Mouse (Mus musculus): Measurements from ENCODE around the gene Apbb2. TPM values are rescaled to one million over a fixed set of nuclear protein-coding genes. Genes with fewer than 3 reads are reported as not detected.

Apbb2 gene
- polyA plus RNA-seq, 1 experiment from 2014 or later = 39.5 TPM

DNA sequence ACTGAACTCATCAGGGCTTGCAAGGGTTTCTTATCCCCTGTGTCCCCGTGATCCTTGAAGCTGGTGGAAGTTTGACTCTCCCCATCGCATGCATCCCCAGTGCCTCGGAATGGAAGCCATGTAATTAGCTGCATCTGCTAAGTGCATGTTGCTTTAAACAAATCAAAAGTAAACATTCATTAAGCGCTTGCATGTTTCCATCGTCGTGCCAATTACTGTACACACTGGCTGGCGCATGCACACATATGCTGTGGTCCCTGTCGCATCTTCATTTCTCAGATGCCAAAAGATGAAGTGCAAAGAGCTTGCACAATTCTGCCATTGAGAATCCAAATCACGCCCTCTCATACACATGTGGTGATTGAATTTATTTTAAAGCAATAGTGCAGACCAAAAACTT lies 257.8 kb downstream of the Apbb2 start:
- Histone ChIP-seq H3K4me2 (replicated peaks; ENCODE audit: low read depth, low read length) (no peak overlapping the region), H3K4me1 (ENCODE audit: control insufficient read depth, insufficient read depth, low read length) (no peaks in the 10 kb centered on the region), H3K27me3 (ENCODE audit: control insufficient read depth, insufficient read depth, low read length) (no peaks in the 10 kb centered on the region), H3K9me3 (ENCODE audit: control insufficient read depth, low read depth, low read length) (no peaks in the 10 kb centered on the region), H3K4me3 (ENCODE audit: low read depth, low read length) (no peak overlapping the region), H3K36me3 (ENCODE audit: control insufficient read depth, insufficient read depth, low read length) (no peaks in the 10 kb centered on the region), H3K27ac (ENCODE audit: low read length) (no peak overlapping the region), H3K9ac (replicated peaks; ENCODE audit: low read depth, low read length) (no peak overlapping the region)
- ATAC-seq (ENCODE audit: insufficient number of reproducible peaks, insufficient read depth, low FRiP score, low read depth) = no peak
- 85% methylated on average over 9 of the region's 9 CpGs for WGBS

DNA sequence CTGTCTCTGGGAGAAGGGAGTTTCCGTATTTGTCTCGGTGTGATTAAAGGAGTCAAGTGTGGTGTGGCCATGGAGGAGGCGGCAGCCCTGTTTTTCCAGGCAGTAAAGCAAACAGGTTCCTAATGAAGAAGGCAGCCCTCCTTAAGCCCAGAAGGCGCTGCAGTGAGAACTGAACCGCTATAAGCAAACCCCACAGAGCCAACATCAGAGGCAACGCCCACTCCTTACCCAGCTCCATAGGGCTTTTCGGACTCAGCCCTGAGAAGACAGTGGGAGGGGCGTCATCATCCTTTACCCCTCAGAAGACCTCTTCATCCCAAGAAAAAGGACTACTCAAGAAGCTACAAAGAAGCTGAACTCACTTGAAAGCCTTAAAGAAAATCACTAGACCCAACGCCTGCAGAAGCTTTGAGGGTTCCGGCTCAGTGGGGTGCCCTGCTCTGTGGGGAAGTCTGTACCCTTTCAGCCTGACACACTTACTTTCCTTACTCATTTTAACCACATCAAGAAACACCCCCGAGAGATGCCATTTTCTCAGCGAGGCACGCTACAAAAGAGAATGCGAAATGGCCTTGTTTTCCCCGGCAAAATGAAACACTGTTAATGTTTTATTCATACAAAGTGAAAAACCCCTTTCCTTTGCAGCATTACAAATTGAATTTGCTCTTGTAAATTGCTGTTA lies 258.7 kb downstream of the Apbb2 start:
- ATAC-seq (ENCODE audit: insufficient number of reproducible peaks, insufficient read depth, low FRiP score, low read depth) = no peak
- Histone ChIP-seq H3K9me3 (ENCODE audit: control insufficient read depth, low read depth, low read length) (no peaks in the 10 kb centered on the region), H3K9ac (replicated peaks; ENCODE audit: low read depth, low read length) (no peak overlapping the region), H3K4me3 (ENCODE audit: low read depth, low read length) (no peak overlapping the region), H3K27ac (ENCODE audit: low read length) (no peak overlapping the region), H3K27me3 (ENCODE audit: control insufficient read depth, insufficient read depth, low read length) (no peaks in the 10 kb centered on the region), H3K4me2 (replicated peaks; ENCODE audit: low read depth, low read length) (no peak overlapping the region), H3K36me3 (ENCODE audit: control insufficient read depth, insufficient read depth, low read length) (no peaks in the 10 kb centered on the region), H3K4me1 (ENCODE audit: control insufficient read depth, insufficient read depth, low read length) (no peaks in the 10 kb centered on the region)
- 86% methylated on average over 15 of the region's 15 CpGs for WGBS

DNA sequence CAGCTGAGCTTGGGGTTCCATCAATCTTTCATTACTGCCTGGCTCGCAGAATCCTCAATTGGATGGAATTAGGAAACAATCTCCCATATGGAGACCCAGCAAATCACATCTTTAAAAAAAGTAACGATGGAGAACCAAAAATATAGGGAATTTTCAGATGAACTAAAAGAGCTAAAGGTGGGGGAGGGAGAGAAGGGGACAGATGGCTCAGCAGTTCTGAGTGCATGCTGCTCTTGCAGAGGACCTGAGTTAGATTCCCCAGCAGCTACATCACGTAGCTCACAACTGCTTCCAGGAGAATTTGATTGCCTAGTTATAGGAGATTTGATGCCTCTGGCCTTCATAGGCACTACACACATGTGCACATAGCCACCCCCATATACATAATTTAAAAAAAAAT lies 263.4 kb downstream of the Apbb2 start:
- Histone ChIP-seq H3K4me3 (ENCODE audit: low read depth, low read length) (no peak overlapping the region), H3K9me3 (ENCODE audit: control insufficient read depth, low read depth, low read length) (no peaks in the 10 kb centered on the region), H3K27ac (ENCODE audit: low read length) (no peak overlapping the region), H3K4me1 (ENCODE audit: control insufficient read depth, insufficient read depth, low read length) (no peaks in the 10 kb centered on the region), H3K9ac (replicated peaks; ENCODE audit: low read depth, low read length) (no peak overlapping the region), H3K36me3 (ENCODE audit: control insufficient read depth, insufficient read depth, low read length) (no peaks in the 10 kb centered on the region), H3K4me2 (replicated peaks; ENCODE audit: low read depth, low read length) (no peak overlapping the region), H3K27me3 (ENCODE audit: control insufficient read depth, insufficient read depth, low read length) (no peaks in the 10 kb centered on the region)
- 84% methylated on average over 3 of the region's 3 CpGs for WGBS
- no peak for ATAC-seq (ENCODE audit: insufficient number of reproducible peaks, insufficient read depth, low FRiP score, low read depth)

DNA sequence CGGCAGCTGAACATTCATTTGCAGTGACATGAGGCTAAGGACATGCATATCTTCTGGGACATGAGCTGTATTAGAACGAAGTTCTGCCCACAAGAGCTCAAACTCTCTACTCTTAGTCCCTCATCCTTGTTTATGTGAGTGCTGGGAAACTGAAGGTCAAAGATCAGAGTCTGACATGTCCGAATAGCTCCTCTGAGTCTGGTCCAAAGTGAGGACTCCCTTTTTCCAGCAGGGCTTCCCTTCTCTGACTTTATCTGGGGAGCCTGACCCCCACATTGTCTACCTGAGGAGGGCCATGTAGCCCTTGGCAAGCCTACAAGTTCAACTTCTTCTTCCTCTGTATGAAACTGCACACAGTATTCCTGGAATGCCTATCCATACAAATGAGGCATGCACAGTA lies 264.7 kb downstream of the Apbb2 start:
- WGBS = 57% methylated on average over 3 of the region's 3 CpGs
- H3K9me3 ChIP-seq (ENCODE audit: control insufficient read depth, low read depth, low read length) = no peaks in the 10 kb centered on the region
- H3K36me3 ChIP-seq (ENCODE audit: control insufficient read depth, insufficient read depth, low read length) = no peaks in the 10 kb centered on the region

DNA sequence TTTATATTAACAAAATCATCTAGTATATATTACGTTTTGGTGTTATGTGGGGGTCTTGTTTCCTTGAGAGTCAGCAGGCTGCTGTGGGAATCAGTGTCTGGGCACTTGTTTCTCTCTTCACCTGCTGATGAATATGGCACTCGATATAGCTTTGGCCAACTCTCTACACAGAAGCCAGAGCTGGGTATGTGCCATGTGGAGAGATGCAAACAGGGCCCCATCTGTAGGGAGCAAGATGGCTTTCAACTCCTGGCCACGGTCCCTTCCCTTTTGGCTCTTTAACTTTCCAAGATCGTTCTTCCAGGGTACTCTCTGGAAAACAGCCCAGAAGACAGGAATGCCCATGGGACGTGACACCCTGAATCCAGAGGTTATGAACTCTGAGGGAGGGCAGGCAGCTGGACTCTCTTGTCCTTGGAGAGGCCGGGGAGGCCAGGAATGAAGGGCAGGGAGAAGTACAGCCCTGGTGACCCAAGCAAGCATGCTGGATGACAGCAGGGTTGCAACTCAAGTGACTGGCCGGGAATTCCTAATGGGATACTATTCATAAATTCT lies 266.7 kb downstream of the Apbb2 start:
- Histone ChIP-seq H3K4me1 (ENCODE audit: control insufficient read depth, insufficient read depth, low read length) (no peaks in the 10 kb centered on the region), H3K36me3 (ENCODE audit: control insufficient read depth, insufficient read depth, low read length) (no peaks in the 10 kb centered on the region), H3K9me3 (ENCODE audit: control insufficient read depth, low read depth, low read length) (no peaks in the 10 kb centered on the region), H3K4me2 (replicated peaks; ENCODE audit: low read depth, low read length) (no peak overlapping the region), H3K27ac (ENCODE audit: low read length) (no peak overlapping the region), H3K4me3 (ENCODE audit: low read depth, low read length) (no peak overlapping the region), H3K9ac (replicated peaks; ENCODE audit: low read depth, low read length) (no peak overlapping the region), H3K27me3 (ENCODE audit: control insufficient read depth, insufficient read depth, low read length) (no peaks in the 10 kb centered on the region)
- no peak for ATAC-seq (ENCODE audit: insufficient number of reproducible peaks, insufficient read depth, low FRiP score, low read depth)
- 88% methylated on average over 7 of the region's 7 CpGs for WGBS

More for the DNA sequence above, 264.7 kb downstream of the Apbb2 start:
- Histone ChIP-seq H3K27me3 (ENCODE audit: control insufficient read depth, insufficient read depth, low read length) (no peaks in the 10 kb centered on the region), H3K4me1 (ENCODE audit: control insufficient read depth, insufficient read depth, low read length) (no peaks in the 10 kb centered on the region), H3K27ac (ENCODE audit: low read length) (no peak overlapping the region), H3K4me3 (ENCODE audit: low read depth, low read length) (no peak overlapping the region), H3K4me2 (replicated peaks; ENCODE audit: low read depth, low read length) (no peak overlapping the region), H3K9ac (replicated peaks; ENCODE audit: low read depth, low read length) (no peak overlapping the region)
- ATAC-seq (ENCODE audit: insufficient number of reproducible peaks, insufficient read depth, low FRiP score, low read depth) = no peak

DNA sequence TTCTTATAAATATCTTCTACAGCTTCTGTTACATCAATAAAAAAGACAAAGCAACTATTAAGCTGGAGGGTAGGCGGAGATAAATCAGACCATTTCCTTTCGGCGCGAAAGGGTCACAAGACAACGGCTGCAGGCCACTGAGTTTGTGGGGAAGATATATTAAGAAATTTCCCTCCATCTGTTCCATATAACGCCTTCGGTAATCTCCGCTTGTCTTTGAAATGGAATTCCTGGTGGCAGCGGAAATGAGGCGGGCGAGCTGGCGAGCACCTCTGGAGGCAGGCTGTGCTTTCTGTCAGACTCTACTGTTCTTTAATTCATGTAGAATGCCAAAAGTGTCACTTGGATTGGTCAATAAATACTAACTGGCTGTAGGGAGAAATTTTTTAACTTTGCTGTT lies 267.5 kb downstream of the Apbb2 start:
- 54% methylated on average over 12 of the region's 12 CpGs for WGBS
- no peak for ATAC-seq (ENCODE audit: insufficient number of reproducible peaks, insufficient read depth, low FRiP score, low read depth)
- H3K27ac ChIP-seq (ENCODE audit: low read length) = no peak overlapping the region
- H3K4me3 ChIP-seq (ENCODE audit: low read depth, low read length) = no peak overlapping the region
- no peaks in the 10 kb centered on the region for H3K27me3 ChIP-seq (ENCODE audit: control insufficient read depth, insufficient read depth, low read length)
- no peaks in the 10 kb centered on the region for H3K36me3 ChIP-seq (ENCODE audit: control insufficient read depth, insufficient read depth, low read length)
- no peak overlapping the region for H3K4me2 ChIP-seq (replicated peaks; ENCODE audit: low read depth, low read length)
- H3K4me1 ChIP-seq (ENCODE audit: control insufficient read depth, insufficient read depth, low read length) = no peaks in the 10 kb centered on the region
- H3K9me3 ChIP-seq (ENCODE audit: control insufficient read depth, low read depth, low read length) = no peaks in the 10 kb centered on the region
- no peak overlapping the region for H3K9ac ChIP-seq (replicated peaks; ENCODE audit: low read depth, low read length)

DNA sequence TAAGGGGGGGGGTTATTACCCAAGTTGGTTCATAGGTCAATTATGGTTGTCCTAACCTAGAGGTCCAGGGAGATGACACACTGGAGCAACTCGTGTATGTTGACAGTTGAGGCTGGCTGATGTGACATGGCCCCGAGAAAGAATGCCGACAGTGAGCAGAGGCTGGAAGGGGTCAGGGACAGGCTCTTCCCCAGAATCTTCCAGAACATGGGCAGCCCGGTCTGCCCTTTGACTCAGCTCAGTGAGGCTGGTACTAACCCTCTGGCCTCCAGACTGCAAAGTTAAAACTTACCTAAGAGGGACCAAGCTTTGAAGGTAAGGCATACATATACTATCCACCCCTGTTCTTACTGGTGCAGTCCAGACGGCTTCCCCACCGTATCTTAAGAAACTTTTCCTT lies 268.0 kb downstream of the Apbb2 start:
- Histone ChIP-seq H3K4me3 (ENCODE audit: low read depth, low read length) (no peak overlapping the region), H3K27me3 (ENCODE audit: control insufficient read depth, insufficient read depth, low read length) (no peaks in the 10 kb centered on the region), H3K4me1 (ENCODE audit: control insufficient read depth, insufficient read depth, low read length) (no peaks in the 10 kb centered on the region), H3K27ac (ENCODE audit: low read length) (no peak overlapping the region), H3K4me2 (replicated peaks; ENCODE audit: low read depth, low read length) (no peak overlapping the region), H3K9ac (replicated peaks; ENCODE audit: low read depth, low read length) (no peak overlapping the region), H3K36me3 (ENCODE audit: control insufficient read depth, insufficient read depth, low read length) (no peaks in the 10 kb centered on the region), H3K9me3 (ENCODE audit: control insufficient read depth, low read depth, low read length) (no peaks in the 10 kb centered on the region)
- ATAC-seq (ENCODE audit: insufficient number of reproducible peaks, insufficient read depth, low FRiP score, low read depth) = no peak
- WGBS = 60% methylated on average over 6 of the region's 6 CpGs

DNA sequence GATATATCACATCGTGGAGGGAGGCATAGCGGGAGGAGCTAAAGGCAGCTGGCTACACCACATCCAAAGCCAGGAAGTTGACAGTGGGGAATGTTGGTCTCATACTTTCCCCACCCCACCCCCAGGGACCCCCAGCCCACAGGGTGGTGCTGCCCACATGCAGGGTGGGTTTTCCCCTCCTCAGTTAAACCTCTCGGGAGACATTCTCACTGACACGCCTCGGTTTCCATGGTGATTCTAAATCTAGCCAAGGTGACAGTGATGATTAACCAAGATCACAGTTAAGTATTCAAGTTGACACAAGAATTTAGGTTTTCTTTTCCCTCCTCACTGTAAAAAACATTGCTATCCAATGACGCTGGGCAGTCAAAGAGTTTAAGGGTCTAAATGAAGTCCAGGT lies 270.2 kb downstream of the Apbb2 start:
- Histone ChIP-seq H3K4me2 (replicated peaks; ENCODE audit: low read depth, low read length) (no peak overlapping the region), H3K4me1 (ENCODE audit: control insufficient read depth, insufficient read depth, low read length) (no peaks in the 10 kb centered on the region), H3K27me3 (ENCODE audit: control insufficient read depth, insufficient read depth, low read length) (no peaks in the 10 kb centered on the region), H3K9me3 (ENCODE audit: control insufficient read depth, low read depth, low read length) (no peaks in the 10 kb centered on the region), H3K27ac (ENCODE audit: low read length) (no peak overlapping the region), H3K36me3 (ENCODE audit: control insufficient read depth, insufficient read depth, low read length) (no peaks in the 10 kb centered on the region), H3K9ac (replicated peaks; ENCODE audit: low read depth, low read length) (no peak overlapping the region), H3K4me3 (ENCODE audit: low read depth, low read length) (no peak overlapping the region)
- whole genome bisulfite sequencing = 73% methylated on average over 6 of the region's 6 CpGs
- no peak for ATAC-seq (ENCODE audit: insufficient number of reproducible peaks, insufficient read depth, low FRiP score, low read depth)

DNA sequence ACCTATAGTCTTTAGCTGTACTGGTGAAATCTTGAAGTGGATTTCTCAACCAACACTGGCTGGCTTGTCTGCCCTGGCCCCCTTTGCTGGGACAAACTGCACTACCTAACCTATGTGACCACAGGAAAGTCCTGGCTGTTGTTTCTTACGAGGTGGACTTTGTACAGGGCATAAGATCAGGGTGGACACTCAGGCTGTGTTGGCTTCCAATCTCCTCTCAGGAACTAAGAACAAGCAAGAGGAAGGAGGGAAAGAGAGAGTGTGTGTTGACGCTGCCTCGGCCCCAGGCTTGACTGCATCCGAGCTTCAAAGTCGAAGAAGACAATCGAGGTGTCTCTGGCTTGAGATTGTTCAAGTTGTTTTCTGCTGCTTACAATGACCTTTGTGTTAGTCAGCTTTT lies 271.8 kb downstream of the Apbb2 start:
- H3K27ac ChIP-seq (ENCODE audit: low read length) = no peak overlapping the region
- H3K9ac ChIP-seq (replicated peaks; ENCODE audit: low read depth, low read length) = no peak overlapping the region
- H3K4me1 ChIP-seq (ENCODE audit: control insufficient read depth, insufficient read depth, low read length) = no peaks in the 10 kb centered on the region
- no peak overlapping the region for H3K4me3 ChIP-seq (ENCODE audit: low read depth, low read length)
- no peak for ATAC-seq (ENCODE audit: insufficient number of reproducible peaks, insufficient read depth, low FRiP score, low read depth)
- no peaks in the 10 kb centered on the region for H3K27me3 ChIP-seq (ENCODE audit: control insufficient read depth, insufficient read depth, low read length)
- H3K9me3 ChIP-seq (ENCODE audit: control insufficient read depth, low read depth, low read length) = no peaks in the 10 kb centered on the region
- no peaks in the 10 kb centered on the region for H3K36me3 ChIP-seq (ENCODE audit: control insufficient read depth, insufficient read depth, low read length)
- WGBS = 79% methylated on average over 6 of the region's 6 CpGs
- H3K4me2 ChIP-seq (replicated peaks; ENCODE audit: low read depth, low read length) = no peak overlapping the region

All from stomach, embryonic 14.5 days (tissue).